Mouse (Mus musculus) hematopoietic stem cell, adult 5-6 weeks (primary cell): Measurements from ENCODE around the gene Olfr810. TPM values are rescaled to one million over a fixed set of nuclear protein-coding genes. Genes with fewer than 3 reads are reported as not detected.

Source experiments
- ATAC-seq, 2 experiments: fragments of 125-278 bp in 1 of 2; replicated peaks in 1 of 2; 2 replicates each; pipeline ENCODE4 v1.8.0; 2016 to 2017; ENCODE audit warnings: inconsistent platforms in 2 of 2, mild to moderate bottlenecking in 2 of 2, moderate number of reproducible peaks in 2 of 2, low read depth in 1 of 2, moderate TSS enrichment in 1 of 2; ENCODE audit not compliant: low FRiP score in 2 of 2, poor library complexity in 2 of 2, severe bottlenecking in 2 of 2, insufficient read depth in 1 of 2, low TSS enrichment in 1 of 2
- total RNA-seq: library from RNA; stranded (forward); fragments of 172-1452, 232-1000 nt; gene quantifications from 2 replicates; pipeline ENCODE4 v1.2.3, GENCODE M21; 2017

The Olfr810 gene
- not detected in 2 replicates for total RNA-seq

DNA sequence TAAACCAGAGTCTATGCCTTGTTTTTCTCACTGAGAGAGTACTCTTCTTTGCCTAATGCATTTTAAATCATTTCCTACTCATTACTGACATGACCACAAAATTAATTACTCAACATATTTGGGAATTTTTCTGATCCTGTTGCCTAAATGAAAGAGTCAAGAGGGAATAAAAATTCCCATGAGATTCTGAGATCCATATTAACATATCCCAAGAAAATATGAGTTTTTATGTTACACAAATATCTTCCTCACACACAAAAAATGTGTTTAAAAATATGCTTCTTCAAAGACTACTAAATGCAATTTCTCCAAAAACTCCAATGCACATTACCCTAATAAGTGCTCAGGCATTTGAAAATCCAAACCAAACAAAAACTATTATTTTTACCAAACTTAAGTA lies at the start of gene Olfr810:
TSS of gene Olfr810 (minus strand) at position 101 of the 400 bp plus-strand sequence.
- ATAC-seq: no peak

DNA sequence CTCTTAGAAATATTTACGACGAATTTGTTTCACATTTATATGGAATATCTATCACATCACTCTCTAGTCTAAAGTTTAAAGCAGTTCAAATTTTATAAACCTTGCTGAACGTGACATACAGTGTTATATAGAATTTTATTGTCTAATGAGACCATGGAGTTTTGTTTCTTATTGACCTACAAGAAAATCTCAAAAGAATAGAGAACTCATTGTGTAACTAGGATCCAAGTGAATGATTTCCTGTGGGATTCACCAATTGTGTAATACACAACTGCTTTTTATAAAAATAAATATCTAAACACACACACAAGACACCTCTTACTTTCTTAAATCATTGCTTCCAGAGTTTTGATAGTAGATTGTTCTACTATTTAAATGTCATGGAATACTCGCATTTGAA lies 9.6 kb upstream of the Olfr810 start, which contains the start of gene Olfr811:
TSS of gene Olfr811 (minus strand) at position 101 of the 400 bp plus-strand sequence.
- no peak for ATAC-seq

- ATAC-seq: no peak
Measured at GRCm38 (mm10) chr10:129778123-129778522, 16.6 kb downstream of the Olfr810 start.

GRCm38 (mm10) chr10:129774338-129774737 lies 20.4 kb downstream of the Olfr810 start, which contains the start of gene Olfr809:
Gene Olfr809, plus strand, starts transcription at chr10:129774638.
- no peak for ATAC-seq

DNA sequence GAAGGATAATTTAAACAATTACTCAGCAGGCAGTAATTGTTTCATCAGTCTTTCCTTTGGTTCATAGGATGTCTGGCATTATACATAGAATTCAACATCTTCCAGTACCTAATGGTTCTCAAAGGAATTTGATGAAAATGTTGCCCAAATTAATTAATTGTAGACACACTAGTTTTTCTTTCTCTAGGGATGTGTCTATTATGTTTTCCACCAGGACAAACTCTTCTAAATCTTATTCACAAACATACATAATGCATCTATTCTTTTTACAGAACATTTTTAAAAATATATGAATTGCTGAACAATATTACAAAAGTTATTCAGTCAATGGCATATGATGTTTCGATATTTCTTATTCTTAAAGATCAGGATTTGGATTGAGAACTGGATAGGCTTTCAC lies 29.5 kb downstream of the Olfr810 start, which contains the start of gene Olfr808:
TSS of gene Olfr808 (plus strand) at position 301 of the 400 bp plus-strand sequence.
- no peak for ATAC-seq

- no peak for ATAC-seq
Measured at GRCm38 (mm10) chr10:129757693-129758092, 37.0 kb downstream of the Olfr810 start, which contains the start of gene Olfr807. Gene Olfr807, minus strand, starts transcription at chr10:129757793.

- ATAC-seq: no peak
Measured at GRCm38 (mm10) chr10:129741821-129742220, 52.9 kb downstream of the Olfr810 start, which contains the start of gene Olfr806. Gene Olfr806, minus strand, starts transcription at chr10:129741921.

Other genes starting within 250 kb of the Olfr810 start
- gene Olfr794, start 227.3 kb downstream of the Olfr810 start, total RNA-seq: not detected in 2 replicates
- not detected in 2 replicates for gene Olfr796, start 182.3 kb downstream of the Olfr810 start, total RNA-seq
- not detected in 2 replicates for gene Olfr798, start 167.0 kb downstream of the Olfr810 start, total RNA-seq
- gene Olfr799, start 157.4 kb downstream of the Olfr810 start, total RNA-seq: not detected in 2 replicates
- gene Olfr800, start 137.2 kb downstream of the Olfr810 start, total RNA-seq: 0.25 TPM in 1 of 2 replicates, not detected in the other
- not detected in 2 replicates for gene Olfr801, start 121.1 kb downstream of the Olfr810 start, total RNA-seq
- not detected in 2 replicates for gene Olfr802, start 106.7 kb downstream of the Olfr810 start, total RNA-seq
- not detected in 2 replicates for gene Olfr803, start 100.6 kb downstream of the Olfr810 start, total RNA-seq
- gene Olfr804, start 91.7 kb downstream of the Olfr810 start, total RNA-seq: not detected in 2 replicates
- not detected in 2 replicates for gene Olfr805, start 65.5 kb downstream of the Olfr810 start, total RNA-seq
- gene Olfr806, start 53.0 kb downstream of the Olfr810 start, total RNA-seq: not detected in 2 replicates
- gene Olfr807, start 37.1 kb downstream of the Olfr810 start, total RNA-seq: not detected in 2 replicates
- gene Olfr808, start 29.4 kb downstream of the Olfr810 start, total RNA-seq: not detected in 2 replicates
- gene Olfr809, start 20.3 kb downstream of the Olfr810 start, total RNA-seq: not detected in 2 replicates
- gene Olfr811, start 9.5 kb upstream of the Olfr810 start, total RNA-seq: not detected in 2 replicates
- not detected in 2 replicates for gene Olfr812, start 51.2 kb upstream of the Olfr810 start, total RNA-seq
- not detected in 2 replicates for gene Olfr813, start 60.5 kb upstream of the Olfr810 start, total RNA-seq
- gene Olfr814, start 84.9 kb upstream of the Olfr810 start, total RNA-seq: not detected in 2 replicates
- gene Olfr815, start 111.0 kb upstream of the Olfr810 start, total RNA-seq: not detected in 2 replicates
- not detected in 2 replicates for gene Olfr816, start 120.7 kb upstream of the Olfr810 start, total RNA-seq
- not detected in 2 replicates for gene Olfr818, start 154.2 kb upstream of the Olfr810 start, total RNA-seq
- gene Olfr819, start 172.3 kb upstream of the Olfr810 start, total RNA-seq: not detected in 2 replicates
- not detected in 2 replicates for gene Olfr247, start 181.2 kb upstream of the Olfr810 start, total RNA-seq
- not detected in 2 replicates for gene Gm10310, start 190.1 kb upstream of the Olfr810 start, total RNA-seq
- not detected in 2 replicates for gene Olfr820, start 217.7 kb upstream of the Olfr810 start, total RNA-seq
- not detected in 2 replicates for gene Olfr821, start 235.4 kb upstream of the Olfr810 start, total RNA-seq